Mouse (Mus musculus) thymus, adult 2 months (tissue): Measurements from ENCODE around the gene Ctbp2.

Experiments
- CTCF ChIP-seq: fragments of 200-500 bp; IDR thresholded peaks from 2 replicates; pipeline ENCODE4 v1.5.1; 2012; ENCODE audit warnings: mild to moderate bottlenecking, control low read depth, low read length, moderate library complexity, borderline replicate concordance; ENCODE audit not compliant: control insufficient read depth, poor library complexity, insufficient read depth; ENCODE audit errors: extremely low read depth
- POLR2A ChIP-seq: fragments of 200-500 bp; IDR thresholded peaks from 2 replicates; pipeline ENCODE4 v1.6.1; 2012; ENCODE audit warnings: mild to moderate bottlenecking, low read length, control low read depth, moderate library complexity; ENCODE audit not compliant: control insufficient read depth, poor library complexity, insufficient read depth; ENCODE audit errors: extremely low read depth

- TF ChIP-seq POLR2A: no peak
- TF ChIP-seq CTCF: no peak
These were observed 64.0 kb downstream of the Ctbp2 start for GRCm38 (mm10) chr7:133060170-133060569.
